Mouse (Mus musculus) embryo, embryonic 11 days (tissue): ENCODE measurements at regions not wholly inside any gene's neighbourhood (a gene's known extent, or its start where the extent isn't known, plus 50 kb on each side); places are given as distances from the start of the nearest gene placed in this dataset.
"Not testable (repeated sequence)": the region's sequence is repeated elsewhere in the genome, so short reads cannot be mapped to it uniquely, and the experiment has no call there.

Source experiments
- DNase-seq: peaks from one replicate; pipeline ENCODE4 v3.0.0-alpha.2; 2015

DNA sequence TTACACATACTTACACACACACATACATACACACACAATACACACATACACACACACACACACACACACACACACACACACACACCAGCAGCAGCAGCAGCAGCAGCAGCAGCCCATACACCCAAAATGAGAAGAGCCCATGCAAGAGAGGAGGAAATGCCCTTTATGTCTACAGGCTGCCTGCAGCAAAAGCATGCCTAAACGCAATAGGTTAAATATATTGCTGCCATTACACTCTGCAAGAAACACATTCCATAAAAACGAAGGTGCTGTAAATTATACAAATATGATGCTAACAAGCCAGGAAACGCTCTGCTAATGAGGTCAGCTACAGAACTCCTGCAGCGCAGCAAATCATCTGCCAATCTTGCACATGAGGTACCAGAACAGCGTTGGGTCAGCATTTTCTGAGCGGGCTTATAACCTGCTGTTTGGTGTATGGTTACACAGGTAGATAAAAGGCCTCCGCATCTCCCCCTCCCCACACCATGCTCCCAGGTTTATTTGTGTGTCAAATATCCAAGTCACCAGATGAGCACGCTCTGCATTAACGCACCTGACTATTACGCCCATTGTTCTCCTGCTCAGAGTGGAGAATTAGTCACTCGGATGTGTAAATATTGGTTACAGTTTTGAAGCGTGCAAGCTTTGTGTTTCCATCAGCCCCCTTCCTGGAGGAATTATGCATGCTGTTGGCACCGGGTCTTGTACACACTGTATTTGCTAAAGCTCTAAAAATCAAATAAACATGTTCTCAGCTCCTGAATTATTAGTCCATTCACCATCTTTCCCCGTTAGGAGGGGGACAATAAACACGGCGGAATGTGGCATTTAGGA, 214.0 kb upstream of the Zfp703 start:
- DNase-seq = no peak

DNA sequence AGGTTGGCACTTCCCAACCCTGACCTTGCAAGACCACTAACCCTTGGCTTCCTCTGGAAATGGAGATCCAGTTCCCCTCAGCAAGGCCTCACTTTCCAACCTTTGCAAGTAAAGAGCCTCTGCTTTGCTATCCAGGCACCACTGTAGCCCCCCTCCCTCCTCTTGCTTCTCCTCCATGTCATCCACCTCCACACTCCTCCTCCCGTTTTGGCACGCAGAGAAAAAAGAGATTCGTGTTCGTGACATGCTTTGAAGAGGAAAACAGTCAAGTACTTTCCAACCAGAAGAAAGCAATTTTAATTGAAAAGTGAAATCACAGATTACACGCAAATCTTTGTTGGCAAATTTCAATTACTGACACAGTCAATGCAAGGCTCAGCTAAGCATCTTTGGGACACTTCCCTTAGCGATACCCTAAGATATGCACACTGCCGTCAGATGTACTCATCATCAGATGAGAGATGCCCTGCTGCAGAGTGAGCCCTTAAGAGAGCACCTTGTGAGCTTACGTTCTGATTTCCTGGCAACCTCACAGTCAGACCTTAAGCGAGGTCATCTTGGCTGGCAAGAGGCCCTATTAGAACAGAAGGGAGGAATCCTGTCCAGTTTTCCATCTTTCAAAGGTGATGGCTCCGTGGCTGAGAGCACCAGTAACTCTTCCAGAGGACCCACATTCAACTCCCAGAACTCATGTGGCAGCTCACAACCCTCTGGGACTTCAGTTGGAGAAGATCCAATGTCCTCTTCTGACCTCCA, 208.5 kb upstream of the Zfp703 start:
- DNase-seq = no peak

DNA sequence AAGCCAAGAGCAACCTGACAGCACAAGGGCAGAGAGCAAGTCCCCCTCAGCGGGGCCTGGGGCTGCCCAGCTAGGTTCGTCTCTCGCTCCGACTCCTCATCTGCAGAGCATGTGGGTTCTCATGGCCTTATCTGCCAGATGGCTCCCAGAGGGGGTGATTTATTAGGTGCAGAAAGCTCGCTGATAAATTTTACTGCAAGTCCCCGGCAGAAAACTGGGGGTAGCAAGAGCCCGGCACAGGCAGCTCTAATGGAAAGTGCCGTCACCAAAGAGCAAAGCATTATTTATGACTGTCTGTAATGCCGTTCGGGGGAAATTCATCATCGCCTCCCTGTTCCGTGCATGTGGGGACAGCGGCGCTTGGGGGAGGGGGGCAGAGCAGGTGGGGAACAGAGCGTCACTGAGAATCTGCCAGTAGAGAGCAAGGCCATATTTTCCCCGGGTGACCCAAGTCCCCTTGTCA, 206.7 kb upstream of the Zfp703 start:
- peak; percentile 83 for DNase-seq

DNA sequence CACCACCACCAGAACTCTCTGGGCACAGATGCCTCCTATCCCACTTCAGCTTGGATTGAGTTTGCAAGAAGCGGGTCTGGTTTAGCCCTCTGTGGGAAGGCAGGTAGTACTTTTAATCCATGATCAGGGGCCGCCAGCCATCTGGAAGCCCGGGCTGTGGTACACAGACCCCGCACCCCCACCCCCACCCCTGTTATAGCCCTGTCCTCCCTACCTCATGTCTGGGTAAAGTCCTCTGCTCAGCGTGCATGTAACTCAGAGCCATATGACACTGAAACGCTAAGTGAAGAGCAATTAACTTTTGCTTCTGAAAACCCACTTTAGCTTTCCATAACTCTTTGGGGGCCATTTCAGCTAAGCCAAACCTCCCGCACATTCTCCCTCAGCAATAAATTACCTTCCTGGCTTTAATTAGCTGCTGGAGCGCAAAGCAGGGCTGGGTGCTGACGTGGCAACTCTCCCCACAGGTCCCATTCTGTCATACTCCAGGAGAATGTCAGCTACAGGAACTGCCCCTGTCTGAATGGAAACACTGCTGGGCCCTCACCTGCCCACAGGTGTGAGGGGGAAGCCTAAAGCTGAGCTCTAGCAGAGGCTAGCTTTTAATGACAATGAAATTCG, 198.1 kb upstream of the Zfp703 start:
- peak; percentile 36 for DNase-seq

DNA sequence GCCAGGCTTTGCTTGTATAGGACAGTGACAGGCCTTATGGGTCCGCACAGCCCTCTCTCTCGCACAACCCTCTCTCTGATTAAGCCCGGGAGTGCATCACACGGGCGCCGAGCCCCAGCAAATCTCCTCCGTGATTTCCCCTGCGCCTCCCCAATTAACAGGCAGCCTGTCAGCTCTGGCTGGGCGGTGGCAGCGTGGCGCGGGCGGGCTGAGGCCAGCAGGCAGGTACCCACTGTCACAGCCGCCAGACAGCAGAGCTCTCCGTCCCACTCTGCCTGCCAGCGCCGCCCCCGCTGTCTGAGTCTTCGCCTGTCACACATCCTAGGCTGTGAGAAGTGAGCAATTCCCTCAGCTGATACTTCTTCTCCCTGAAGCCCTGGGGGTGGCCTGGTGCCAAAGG, 196.6 kb upstream of the Zfp703 start:
- DNase-seq = no peak

DNA sequence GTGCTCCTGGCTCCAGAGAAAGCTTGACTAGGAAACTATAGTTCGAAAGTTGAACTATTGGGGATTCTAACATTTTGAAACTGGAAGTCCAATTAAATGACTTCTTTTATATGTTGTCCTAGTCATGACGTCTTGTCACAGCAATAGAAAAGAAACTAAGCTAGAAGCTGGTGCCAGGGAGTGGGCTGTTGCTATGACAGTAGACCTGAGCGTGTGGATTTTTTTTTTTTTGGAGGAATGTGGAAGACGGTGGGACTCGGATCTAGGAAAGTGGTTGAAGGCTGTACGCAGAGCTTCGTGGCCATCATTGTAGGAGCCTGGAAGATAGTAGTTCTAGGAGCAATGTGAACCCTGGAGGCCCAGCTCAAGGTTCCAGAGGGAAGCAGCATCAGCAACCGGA, 194.2 kb upstream of the Zfp703 start:
- DNase-seq = not testable (repeated sequence)

DNA sequence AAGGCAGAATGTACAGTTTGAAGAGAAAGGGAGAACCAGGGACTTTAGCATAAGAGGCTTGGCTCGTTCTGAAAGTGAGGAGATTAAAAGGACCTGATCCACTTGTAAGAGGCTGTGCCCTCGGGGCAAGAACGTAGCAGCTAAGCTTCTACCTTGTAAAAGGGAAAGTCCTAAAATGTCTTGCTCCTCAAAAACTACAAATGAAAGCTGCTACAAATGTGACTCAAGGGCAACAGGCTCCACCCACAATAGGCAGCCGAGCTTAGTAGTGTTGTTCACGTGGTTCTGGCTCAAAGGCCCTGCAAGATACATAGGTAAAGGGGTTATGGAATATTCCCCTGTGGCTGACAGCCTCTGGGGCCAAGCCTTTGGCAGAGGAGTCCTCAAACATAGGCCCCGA, 192.7 kb upstream of the Zfp703 start:
- no peak for DNase-seq

DNA sequence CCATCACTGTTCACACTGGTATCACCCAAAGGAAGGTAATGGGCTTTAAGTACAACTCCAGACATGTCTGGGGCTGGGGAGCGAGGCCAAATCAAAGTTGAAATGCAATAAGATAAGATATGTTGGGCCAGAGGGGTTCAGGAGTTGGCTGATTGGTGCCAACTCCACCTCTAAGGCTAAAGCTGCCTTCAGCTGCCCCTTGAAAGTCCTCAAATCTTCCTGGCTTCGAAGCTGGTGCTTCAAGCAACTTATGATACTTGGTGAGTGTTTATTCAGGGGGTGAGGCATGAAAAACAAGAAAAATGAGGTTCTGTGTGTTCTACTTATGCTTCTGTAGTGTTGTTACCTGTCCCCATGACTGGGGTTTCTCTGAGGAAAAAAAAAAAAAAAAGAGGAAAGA, 185.3 kb upstream of the Zfp703 start:
- DNase-seq = no peak

DNA sequence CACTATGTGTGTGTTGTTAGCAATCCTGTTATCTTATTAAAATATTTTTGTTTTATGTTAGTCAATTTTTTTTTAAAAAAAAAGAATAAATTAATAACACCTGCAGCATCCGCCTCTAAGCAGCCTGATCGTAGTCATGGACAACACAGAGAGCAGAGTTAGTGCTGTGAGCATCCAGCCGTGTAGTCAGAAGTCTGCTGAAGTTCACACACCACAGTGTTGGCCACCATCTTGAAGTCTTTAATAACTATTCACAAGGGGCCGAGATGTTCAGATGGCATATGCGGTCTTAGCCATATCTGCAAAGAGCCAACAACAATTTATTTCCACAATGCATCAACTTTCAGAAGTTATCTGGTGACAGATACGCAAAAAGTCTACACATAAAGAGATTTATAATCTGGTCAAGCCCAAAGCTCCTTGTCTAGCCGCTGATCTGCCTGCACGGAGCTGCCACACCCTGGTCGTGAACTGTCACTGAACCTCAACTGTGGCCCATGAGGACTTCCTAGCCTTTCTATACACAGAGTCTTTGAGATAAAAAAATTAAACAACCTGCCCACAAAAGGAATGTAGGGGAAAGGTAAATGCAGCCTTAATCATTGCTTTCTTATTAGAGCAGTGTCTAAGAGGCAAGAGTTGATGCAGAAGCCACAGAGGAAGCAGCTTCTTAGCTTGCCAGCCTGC, 183.4 kb upstream of the Zfp703 start:
- no peak for DNase-seq

DNA sequence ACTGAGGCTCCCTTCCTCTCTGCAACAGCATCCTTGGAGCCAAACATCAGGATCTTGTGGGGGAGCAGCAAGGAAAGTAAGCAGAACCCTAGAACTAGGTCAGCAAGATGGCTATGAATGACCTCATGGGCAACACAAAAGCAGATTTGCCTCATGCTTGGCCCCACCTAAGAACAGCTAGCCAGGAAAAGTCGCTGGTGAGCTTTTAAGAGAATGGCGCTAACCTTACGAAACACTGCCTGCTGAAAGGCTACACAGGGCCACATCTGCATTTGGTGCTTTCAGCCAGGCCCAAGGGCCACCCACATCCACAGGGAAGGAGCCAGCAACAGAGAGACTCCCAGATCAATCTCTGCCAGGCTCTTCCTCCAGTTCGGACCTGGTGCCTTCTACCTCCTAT, 182.7 kb upstream of the Zfp703 start:
- no peak for DNase-seq

DNA sequence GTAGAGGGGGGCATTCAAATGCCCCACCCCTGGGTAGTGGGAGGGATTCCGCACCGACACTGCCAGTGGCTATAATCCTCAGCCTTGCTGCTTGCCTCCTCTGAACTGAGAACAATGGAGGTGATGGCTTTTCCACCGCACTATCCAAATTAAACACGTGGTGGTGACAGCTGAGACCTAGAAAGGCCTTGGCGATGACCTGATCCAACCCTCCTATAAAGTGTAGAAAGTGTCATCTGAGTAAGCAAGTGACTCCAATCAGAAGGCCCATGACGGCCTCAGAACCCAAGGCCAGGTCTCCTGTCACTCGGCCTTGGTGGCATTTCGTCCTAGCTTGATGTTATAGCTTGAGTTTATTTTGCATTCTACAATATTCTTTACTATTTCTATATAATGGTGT, 181.5 kb upstream of the Zfp703 start:
- DNase-seq = no peak

DNA sequence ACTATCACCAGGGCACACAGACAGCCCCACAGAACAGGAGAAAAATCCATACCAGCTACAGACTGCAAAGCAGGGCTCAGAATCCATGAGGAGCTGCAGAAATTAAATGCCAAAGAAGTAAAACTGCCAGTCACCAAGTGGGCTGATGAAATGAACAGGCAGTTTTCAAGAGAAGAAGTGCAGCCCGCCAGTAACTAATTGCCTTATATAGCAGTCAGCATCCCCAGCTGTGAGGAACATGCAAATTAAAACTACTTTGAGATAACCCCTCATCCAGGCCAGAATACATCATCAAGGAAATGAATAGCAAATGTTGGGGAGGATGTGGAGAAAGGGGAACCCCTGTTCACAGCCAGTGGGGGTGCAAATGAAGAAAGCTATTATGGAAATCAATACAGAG, 177.3 kb upstream of the Zfp703 start:
- DNase-seq = no peak

DNA sequence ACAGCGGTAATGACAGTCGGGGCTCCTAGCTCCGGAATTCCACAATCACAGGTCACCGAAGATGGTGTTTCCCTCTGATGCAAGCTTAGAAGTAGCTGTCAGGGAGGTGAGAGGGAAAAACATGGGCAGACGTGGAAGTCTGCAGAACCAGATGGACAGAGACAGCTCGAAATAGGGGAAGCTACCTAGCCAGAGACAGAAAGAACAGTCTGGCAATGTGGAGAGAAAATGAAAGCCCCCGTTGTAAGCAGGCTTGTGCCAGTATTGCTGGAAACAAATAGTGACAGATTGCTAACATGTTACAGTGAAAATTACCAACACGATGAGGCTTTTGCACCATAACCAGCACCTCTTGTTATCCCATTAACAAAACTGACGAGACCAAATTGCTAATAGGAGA, 173.0 kb upstream of the Zfp703 start:
- no peak for DNase-seq

DNA sequence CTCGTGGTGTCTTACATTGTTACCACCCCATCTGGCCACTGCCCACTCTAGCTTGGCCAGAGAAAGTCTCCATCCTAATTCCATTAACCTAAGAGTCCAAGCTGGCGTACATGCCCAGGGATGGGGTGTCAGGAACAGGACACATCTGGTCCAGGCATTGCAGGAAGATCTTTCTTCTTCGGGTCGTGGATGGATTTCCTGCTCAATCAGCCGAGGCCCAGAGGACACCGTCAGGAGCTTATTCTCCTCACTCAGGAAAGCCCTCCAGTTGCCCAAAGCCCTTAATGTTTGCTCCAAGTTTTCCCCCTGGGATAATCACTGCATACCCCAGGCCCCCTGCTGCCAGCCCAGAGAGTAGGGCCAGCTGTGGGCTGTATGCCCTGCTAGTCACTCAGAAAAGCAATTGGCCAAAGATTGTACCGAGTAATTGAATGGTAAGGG, 172.2 kb upstream of the Zfp703 start:
- peak; percentile 67 for DNase-seq

DNA sequence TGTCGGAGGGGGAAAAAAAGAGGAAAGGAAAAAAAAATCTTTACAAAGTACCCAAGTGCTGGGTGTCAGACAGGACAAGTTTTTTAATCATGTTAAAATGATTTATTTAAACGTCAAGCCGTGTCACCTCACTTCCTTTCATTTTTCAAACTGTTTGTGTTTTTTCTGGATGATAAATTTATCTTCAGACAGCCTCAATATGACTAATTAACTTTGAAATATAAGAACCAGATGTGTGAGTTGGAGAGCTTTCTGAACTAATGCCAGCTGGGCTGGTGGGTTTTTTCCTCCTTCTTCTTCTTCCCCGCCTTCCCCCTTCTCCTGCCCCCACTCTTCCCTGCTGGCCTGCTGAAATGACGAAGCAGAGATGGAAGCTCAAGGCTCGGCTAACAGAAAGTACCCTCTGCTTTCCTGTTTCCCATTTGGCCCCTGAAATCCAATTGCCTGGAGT, 171.7 kb upstream of the Zfp703 start:
- DNase-seq = peak; percentile 73

DNA sequence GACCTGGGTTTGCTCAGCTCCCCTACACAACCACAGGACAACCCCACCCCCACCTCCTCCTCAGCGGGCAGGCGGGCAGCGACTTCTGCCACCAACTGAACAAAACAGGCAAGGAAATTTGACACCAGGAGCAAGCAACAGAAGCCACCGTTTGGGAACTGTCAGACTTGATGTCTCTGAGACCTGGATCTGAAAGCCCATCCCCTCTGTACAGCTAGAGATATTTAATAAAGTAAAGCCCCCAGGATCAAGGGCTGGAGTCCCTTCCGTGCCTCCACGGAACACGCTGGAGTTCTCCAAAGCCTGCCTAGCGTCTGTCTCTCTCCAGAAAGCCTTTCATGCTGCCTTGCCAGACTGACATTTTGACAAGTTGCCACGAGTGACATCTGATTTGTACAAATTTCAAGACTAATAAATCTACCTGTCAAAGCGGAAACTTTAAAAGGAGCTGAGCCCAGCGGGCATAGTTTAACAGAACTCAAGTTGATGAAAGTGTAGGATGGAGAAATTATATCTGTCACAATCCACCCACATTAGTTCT, 168.9 kb upstream of the Zfp703 start:
- DNase-seq = peak; percentile 61

DNA sequence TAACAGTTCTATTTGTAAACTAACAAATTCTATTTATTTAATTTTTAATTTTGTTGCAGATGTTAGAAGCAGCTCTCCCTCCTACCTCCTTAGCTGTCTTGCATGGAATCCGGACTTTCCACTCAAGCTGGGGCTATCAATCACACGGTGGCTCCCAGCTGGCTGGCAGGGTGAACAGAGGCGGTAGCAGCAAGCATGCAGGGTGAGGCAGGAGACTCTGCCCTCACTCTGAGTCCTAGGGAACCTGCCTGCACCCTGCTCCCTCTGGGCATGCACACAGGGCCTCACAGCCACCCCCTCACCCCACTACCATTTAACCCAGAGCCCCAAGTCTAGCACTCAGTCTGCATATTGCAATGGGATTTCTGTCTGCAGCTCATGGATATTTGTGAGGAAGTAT, 168.4 kb upstream of the Zfp703 start:
- peak; percentile 68 for DNase-seq

DNA sequence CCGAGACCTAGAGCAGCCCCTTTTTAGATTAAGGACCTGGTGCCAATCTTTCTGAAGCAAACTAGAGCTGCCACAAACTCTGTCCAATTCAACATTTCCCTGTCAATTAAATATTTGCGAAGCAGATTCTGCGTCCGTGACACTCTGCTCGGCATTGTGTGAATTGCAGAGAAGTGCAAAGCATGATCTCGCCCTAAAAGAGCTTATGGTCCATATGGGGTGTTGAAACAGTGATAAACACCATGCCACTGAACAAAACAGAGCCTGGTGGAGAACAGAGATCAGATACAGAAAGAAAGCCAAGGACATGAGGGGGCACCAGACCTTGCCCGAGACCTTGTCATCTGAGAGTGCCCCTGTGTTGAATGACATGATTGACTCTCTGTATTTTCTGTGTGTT, 167.2 kb upstream of the Zfp703 start:
- DNase-seq = no peak

DNA sequence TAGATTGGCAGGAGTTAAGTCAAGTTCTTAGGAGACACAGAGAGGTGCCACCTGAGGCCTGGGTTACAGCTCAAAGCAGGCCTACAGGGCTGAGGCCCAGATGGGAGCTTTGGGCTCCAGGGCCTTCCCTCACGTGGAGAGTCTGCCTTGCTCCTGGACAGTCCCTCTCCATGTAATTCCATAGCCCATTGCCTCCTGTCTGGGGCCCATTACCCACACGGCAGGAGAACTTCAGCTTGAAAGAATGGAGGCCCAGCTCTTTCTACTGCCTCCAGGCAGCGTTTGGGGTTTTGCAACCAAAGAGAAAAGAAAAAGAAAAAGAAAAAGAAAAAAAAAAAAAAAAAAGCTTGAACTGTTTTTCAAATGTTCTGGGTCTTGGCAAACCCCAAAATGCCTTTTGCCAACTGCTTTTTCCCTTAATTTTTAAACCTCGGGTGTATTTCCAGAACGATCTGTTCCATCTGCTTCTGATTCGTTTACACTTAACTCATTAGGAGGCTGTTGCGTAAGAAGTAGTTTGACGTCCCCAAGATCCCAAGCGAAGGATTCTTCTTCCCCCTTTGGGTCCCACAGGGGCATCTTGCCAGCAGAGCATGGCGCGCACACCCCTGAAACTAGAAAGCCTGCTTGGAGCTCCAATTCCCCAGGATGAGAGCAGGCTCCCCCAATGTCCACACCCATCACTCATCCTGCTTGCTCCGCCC, 165.4 kb upstream of the Zfp703 start:
- DNase-seq = no peak

DNA sequence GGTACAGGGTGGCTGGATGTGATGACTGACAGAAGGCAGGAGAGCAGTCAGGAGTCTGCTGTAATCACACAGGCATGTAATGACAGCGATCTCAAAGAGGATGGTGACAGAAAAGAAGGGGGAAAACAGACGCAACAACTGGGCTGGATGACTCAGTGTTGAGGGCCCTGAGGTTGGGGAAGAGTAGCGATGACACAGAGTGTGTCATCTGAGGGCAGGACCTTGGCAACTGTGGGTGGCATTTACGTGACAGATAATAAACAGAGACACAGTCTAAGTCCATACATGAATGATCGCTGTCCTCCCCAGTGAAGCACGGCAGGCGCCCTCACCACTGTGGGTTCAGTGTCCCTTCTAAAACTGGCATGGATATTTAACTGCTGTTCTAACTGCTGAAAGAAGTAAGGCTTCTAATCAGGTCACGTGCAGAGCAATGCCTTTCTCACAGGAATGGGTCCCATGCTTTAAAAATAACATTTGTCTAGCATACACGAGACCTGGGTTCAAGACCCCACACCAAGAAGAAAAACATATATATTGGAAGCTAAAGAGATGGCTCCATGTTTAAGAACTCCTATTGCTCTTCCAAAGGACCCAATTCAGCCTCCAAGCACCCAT, 163.8 kb upstream of the Zfp703 start:
- DNase-seq = no peak

DNA sequence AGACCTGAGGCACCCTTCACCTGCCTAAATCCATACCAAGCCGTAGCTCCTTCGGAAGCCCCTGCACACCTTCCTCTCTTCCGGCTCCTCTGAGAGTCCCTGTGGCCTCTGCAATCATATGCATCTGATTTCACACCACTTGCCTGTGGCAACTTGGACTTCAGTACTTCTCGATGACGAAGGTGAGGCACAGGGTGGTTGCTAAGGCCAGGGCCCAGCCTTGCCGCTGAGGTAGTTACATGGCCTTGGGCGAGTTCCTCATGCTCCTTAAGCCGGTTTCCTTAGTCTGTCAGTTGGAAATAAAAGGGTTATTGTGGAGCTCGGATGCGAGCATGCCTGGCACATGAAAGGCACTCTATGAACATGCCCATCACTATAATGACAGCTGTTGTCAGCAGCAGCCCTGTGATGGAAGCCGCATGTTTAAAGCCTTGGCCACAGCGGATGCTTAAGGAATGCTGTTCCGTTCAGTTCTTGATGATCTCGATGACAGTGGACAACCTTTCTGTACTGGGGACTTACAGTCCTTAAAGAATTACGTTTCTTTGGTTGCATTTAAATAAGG, 162.0 kb upstream of the Zfp703 start:
- no peak for DNase-seq
